16 mouse cellular contexts compared by ENCODE assay signal in the genomic region with DNA sequence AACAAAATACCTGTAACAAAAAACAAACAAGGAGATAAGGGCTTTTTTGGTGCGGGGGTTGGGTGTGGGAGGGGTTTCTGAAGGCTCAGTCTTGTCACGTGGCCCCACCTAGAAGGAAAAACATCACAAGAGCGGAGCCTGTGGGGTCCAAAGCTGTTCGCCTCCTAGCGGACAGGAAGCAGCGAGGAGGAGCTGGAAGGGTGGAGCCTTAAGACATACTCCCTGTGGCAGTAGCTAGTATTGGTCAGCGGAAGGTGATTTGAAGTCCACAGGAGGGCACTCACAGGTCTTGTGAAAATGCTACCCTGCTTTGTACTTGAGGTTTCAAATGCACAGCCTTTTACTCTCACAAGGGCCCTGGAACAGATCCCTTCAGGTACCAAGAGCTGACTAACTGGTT. TPM values are rescaled to one million over a fixed set of nuclear protein-coding genes. Genes with fewer than 3 reads are reported as not detected.
"Had no signal": no experiment of that assay in that cellular context is flagged by ENCODE, and none has a peak within 500 bp of the region (broad histone marks: within the 10 kb centered on the region; RNA-seq: fewer than 3 reads in every experiment).

No protein-coding gene starts in this region.

- H3K9me3 ChIP-seq: limb, embryonic 12.5 days; liver, embryonic 15.5 days; midbrain, embryonic 12.5 days had no signal

- DNase-seq: kidney, adult 9 months; kidney, postnatal 4 days; liver; lung, adult 2 months; lung, postnatal 10 days; right cerebral cortex, adult 18-20 months; right cerebral cortex, postnatal 25 days; thymus, adult 2 months; thymus, postnatal 25 days had no signal

- H3K4me2 ChIP-seq: limb, embryonic 12.5 days; liver, embryonic 15.5 days; midbrain, embryonic 12.5 days had no signal

- H3K27ac ChIP-seq: kidney, postnatal 0 days; layer of hippocampus, adult 2 months; limb, embryonic 12.5 days; liver, embryonic 15.5 days; macrophage; midbrain, embryonic 12.5 days had no signal

- H3K9ac ChIP-seq: limb, embryonic 12.5 days; liver, embryonic 15.5 days; midbrain, embryonic 12.5 days had no signal

- H3K36me3 ChIP-seq: liver, embryonic 15.5 days; midbrain, embryonic 12.5 days had no signal

- H3K4me1 ChIP-seq: megakaryocyte, embryonic 14.5 days had no signal

- H3K27me3 ChIP-seq: limb, embryonic 12.5 days; liver, embryonic 15.5 days had no signal

- H3K4me3 ChIP-seq: layer of hippocampus, adult 2 months; limb, embryonic 12.5 days; liver, embryonic 15.5 days; megakaryocyte, embryonic 14.5 days; midbrain, embryonic 12.5 days had no signal

RNA-seq across cellular contexts. Expression of gene Abat, which starts 19.7 kb away (rescaled TPM):
- polyA plus RNA-seq: macrophage had no signal
